Mouse (Mus musculus) adrenal gland (tissue): ENCODE data around the gene Vps9d1.
"Not testable (repeated sequence)": the region's sequence is repeated elsewhere in the genome, so short reads cannot be mapped to it uniquely, and the experiment has no call there.

Experiments used
- intact Hi-C: fragments of 180-260 bp; cut with DNase I; formaldehyde crosslinking; loops from one replicate; pipeline ENCODE4 v1.15.1; 2025

Vps9d1 gene

GRCm38 (mm10) chr8:123220917-123221316, 33.2 kb downstream of the Vps9d1 start:
- intact Hi-C loops, result no loop called here

GRCm38 (mm10) chr8:123215430-123215829, 38.7 kb downstream of the Vps9d1 start:
- intact Hi-C loops, result loop anchor here (10.0 kb wide), 1 partner anchor 601 kb away; the partner anchor contains the start of genes Galns and Trappc2l

- intact Hi-C loops, result loop anchor here (10.0 kb wide), 1 partner anchor 598 kb away; the partner anchor contains the start of genes Galns and Trappc2l
These were observed 40.9 kb downstream of the Vps9d1 start for GRCm38 (mm10) chr8:123213118-123213772.

- intact Hi-C loops, result loop anchor here (10.0 kb wide), 1 partner anchor 598 kb away; the partner anchor contains the start of genes Galns and Trappc2l
These were observed 41.6 kb downstream of the Vps9d1 start, which contains the start of the genes Chmp1a and Spata33 for GRCm38 (mm10) chr8:123212321-123213117. Gene Chmp1a (minus strand): TSS chr8:123212763. Gene Spata33 (plus strand): TSS chr8:123212832.

- intact Hi-C loops, result loop anchor here (10.0 kb wide), 1 partner anchor 597 kb away; the partner anchor contains the start of genes Galns and Trappc2l
These were observed 42.3 kb downstream of the Vps9d1 start for GRCm38 (mm10) chr8:123211876-123212275.

GRCm38 (mm10) chr8:123203571-123203970, 50.6 kb downstream of the Vps9d1 start:
- intact Hi-C loops, result loop anchor here (5.0 kb wide), 2 partner anchors 96 to 366 kb away; no protein-coding TSS in a partner anchor

- intact Hi-C loops, result loop anchor here (5.0 kb wide), 2 partner anchors 95 to 365 kb away; no protein-coding TSS in a partner anchor
These were observed 51.9 kb downstream of the Vps9d1 start for GRCm38 (mm10) chr8:123202288-123202687.

- intact Hi-C loops, result loop anchor here (5.0 kb wide), 2 partner anchors 93 to 363 kb away; no protein-coding TSS in a partner anchor
These were observed 54.3 kb downstream of the Vps9d1 start for GRCm38 (mm10) chr8:123199864-123200263.

- intact Hi-C loops, result not testable (repeated sequence)
These were observed 57.1 kb downstream of the Vps9d1 start for GRCm38 (mm10) chr8:123197016-123197415.

GRCm38 (mm10) chr8:123193771-123194170, 60.4 kb downstream of the Vps9d1 start:
- intact Hi-C loops, result loop anchor here (5.0 kb wide), 1 partner anchor 46 kb away; no protein-coding TSS in a partner anchor
